Mouse (Mus musculus): ENCODE results near the gene Fndc3b.

Fndc3b gene

DNA sequence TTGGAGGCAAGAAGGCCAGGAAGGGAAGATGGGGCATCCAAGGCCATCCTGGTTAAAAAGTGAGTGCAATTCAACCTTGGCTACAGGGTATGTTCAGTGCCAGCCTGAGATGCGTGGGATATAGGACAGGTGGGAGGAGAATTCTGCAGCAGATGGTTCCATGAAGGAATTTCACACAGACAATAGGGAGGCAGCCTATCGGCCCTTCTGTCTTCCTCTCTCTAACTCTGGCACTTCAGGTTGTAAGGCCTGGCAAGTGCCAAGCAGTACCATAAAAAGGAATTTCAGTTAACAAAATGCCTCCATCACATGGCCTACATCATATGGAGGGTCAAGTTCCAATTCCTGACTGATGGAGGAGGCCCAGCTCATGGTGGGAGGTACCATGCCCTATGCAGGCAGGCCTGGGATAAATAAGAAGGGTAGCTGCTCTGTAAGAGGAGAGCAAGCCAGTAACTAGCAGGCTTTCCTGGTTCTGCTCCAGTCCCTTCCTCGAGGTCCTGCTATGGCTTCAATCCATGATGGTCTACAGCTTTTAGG, 155.6 kb downstream of the Fndc3b start:
- DNase-seq (ENCODE audit: low read depth): no peak

- DNase-seq (ENCODE audit: low read depth): no peak
Observed at GRCm38 (mm10) chr3:27554325-27554724, 156.8 kb downstream of the Fndc3b start.

- DNase-seq (ENCODE audit: low read depth): no peak
Observed at GRCm38 (mm10) chr3:27553781-27554180, 157.3 kb downstream of the Fndc3b start.

DNA sequence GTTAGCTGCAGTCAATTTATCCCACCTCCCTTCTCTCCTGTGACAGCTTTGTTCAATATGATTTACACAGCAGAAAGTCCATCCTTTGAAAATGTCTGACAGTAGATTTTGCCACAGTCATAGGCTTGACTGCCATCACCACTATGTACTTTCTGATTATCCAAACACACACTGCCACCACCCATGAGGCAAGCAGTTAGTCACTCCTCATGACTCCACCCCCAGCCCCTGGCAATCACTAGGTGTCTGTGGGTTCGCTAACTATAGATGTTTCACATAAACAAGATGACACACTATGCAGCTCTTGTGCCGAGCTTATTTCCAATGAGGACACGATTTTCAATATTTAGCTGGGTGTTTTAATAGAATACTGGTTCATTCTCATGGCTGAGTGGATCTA, 160.1 kb downstream of the Fndc3b start:
- DNase-seq (ENCODE audit: low read depth): no peak

DNA sequence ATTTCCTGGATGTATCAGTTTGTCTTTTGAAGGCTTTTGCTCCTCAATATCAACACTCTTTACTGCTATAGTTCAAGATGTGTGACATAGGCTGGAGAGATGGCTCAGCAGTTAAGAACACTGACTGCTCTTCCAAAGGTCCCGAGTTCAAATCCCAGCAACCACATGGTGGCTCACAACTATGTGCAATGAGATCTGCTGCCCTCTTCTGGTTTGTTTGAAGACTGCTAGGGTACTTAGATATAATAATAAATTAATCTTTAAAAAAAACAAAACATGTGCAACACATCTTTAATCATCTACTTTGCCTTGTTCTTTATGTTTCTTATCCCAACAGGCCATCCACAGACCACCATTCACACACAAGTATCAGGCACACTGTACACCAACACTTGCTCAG, 160.7 kb downstream of the Fndc3b start:
- peak; percentile 30 for DNase-seq (ENCODE audit: low read depth)

GRCm38 (mm10) chr3:27545651-27546050, 165.5 kb downstream of the Fndc3b start:
- DNase-seq (ENCODE audit: low read depth): no peak

DNA sequence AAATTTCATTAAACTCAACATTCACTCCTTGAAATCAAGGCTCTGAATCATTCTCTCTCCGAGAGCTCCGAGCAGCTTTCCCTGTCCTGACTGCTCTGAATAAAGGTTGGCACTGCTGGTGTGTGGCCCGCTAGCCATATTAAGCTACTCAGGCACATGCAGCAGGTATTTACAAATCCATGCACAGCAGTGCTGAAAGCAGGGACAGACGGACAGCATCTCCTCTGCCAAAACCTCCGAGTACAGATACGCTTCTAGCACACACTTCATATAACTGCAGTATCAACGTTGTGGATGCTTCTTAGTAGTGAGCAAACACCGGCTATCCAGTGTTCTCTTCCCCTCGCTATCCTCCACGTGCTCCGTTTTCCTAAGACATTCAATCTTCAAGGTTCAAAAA, 167.0 kb downstream of the Fndc3b start:
- DNase-seq (ENCODE audit: low read depth): no peak

DNA sequence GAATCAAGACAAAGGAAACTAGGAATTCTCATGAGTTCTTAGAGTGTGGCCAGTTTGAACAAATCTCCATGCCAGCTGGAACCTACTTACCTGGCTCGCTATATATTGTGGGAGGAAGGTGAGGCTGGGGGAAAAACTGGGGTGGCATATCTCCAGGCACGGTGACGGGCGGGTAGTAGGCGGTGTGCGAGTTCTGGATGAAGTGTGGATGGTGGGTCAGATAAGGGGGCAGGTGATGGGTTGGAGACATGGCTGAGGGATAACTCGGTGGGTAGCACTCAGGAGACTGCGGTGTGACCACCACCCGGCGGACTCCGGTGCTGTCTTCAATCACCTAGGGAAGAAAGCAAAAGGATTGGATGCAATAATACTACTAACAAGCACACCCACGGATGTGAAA, 169.3 kb downstream of the Fndc3b start:
- DNase-seq (ENCODE audit: low read depth): no peak

DNA sequence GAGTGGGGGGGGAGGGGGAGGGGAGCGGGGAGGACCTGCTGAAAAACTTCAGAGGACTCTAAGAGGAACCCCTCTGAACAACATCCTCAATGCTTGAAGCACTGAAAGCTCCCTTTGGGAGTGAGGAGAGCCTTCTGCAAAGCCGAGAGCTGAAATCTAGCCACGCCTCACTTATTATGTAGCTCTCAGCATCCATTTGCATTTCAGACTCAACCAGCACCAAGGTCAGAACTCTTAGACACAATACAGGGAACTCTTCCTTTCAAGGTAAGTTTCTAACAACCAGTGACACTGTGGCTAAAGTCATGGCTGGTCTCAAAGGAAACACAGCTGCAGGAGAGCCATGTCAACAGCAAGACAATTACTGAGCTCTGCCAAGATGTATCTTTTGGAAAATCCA, 169.9 kb downstream of the Fndc3b start:
- DNase-seq (ENCODE audit: low read depth): no peak

DNA sequence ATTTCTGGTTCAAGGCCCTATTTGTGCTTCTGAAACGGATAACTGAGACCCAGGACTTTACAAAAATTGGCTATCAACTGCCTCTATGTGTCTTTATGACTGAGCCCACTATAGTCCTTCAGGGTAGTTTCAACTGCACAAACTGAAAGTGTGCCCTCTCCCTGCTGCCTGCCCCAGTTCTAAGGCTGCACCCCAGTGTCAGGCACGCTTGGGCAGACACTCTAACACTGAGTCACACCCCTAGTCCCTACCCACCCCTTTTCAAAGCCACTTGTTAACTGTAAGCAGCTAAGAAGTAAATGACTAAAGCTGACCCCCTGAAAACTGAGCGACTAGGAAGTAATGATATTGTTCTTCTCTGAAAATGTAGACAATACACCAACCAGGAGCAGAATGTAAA, 176.9 kb downstream of the Fndc3b start:
- DNase-seq (ENCODE audit: low read depth): no peak

DNA sequence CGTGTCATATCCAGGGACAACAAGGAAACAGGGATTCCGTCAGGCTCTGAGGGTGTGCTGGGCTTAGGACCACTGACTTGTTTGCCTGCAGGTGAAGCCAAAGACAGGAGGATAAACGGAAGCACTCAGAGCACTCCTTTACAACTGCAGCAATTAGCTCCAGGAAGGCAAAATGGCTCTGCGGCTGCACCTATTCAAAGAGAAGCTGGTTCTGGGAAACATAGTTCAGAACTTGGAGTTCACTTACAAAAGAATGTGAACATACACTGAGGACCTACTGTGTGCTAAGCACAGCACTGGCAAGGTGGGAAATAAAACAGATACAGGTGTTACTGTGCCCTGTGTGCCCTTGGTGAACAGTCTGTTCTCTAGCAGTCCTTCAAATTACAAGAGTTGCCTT, 177.4 kb downstream of the Fndc3b start:
- DNase-seq (ENCODE audit: low read depth): no peak

DNA sequence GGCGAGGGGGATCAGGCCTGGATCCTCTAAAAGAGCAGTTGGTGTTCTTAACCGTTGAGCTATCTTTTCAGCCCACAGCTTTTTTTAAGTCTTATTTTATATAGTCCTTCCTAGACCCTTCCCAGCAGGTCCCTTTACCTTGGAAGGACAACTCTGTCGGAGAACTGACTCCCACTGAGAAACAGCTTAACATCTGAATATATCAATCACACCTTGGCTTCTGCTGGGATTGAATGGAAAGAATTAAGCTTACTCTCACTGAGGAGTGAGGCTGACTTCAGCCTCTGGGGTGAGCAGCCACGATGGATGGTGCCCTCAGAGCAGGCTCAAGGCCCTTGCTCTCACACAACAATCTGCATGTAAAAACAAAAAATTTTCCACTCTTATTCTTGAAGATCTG, 179.1 kb downstream of the Fndc3b start:
- no peak for DNase-seq (ENCODE audit: low read depth)

DNA sequence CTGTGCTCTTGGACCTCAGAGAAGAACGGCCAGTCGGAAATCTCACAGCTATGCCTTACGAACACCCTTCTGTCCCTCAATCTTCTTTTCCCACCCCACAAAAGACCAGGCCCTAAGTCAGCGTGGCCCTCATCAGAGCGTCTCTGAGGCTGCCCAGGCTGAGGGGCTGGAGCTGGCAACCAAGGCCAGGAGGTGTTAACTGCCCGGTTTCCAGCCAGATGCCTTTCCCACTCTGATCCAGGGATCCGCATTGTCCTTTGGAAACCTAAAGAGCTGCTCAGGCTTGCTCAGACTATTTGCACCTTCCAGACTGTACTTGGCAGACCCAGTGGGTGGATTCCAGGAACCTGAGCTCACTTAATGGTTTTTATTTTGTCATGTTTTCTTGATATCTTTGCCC, 180.7 kb downstream of the Fndc3b start:
- peak; percentile 41 for DNase-seq (ENCODE audit: low read depth)

DNA sequence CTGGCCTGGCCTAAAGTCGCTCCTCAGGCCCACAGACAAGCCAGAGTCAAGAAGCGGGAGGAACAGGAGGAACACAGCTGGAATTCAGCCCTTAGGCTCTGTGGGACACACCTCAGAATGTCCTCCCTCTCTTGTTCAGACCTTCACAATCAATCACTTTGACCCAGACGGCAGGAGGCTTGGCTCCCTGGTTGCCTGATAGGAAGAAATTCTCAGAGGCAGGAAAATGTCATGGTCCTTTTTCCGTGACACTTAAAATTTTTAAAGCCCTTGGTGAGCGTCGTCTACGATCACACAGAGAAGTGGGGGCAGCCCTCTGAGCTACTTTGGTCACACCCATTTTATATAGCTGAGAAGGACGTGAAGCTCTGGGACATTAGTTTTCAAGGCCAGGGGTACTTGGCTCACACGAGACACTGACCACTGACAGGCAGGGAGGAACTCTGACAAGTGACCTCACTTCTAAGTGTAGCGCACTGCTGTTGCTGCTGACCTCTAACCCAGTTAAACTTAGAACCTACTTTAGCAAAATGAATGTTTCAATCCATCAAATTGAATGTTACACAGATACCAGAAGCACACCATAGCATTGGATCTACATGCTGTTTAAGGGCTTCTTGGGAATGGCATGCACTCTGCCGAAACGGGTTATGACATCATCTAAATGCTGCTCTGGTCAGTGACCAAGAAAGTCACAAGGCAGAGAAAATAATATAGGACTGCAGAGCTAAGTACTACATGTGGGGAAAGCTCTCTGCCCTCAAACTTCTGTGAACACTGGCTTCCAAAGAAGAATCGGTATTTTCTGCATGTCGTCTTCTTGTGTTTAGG, 181.7 kb downstream of the Fndc3b start:
- peak; percentile 16 for DNase-seq (ENCODE audit: low read depth)

DNA sequence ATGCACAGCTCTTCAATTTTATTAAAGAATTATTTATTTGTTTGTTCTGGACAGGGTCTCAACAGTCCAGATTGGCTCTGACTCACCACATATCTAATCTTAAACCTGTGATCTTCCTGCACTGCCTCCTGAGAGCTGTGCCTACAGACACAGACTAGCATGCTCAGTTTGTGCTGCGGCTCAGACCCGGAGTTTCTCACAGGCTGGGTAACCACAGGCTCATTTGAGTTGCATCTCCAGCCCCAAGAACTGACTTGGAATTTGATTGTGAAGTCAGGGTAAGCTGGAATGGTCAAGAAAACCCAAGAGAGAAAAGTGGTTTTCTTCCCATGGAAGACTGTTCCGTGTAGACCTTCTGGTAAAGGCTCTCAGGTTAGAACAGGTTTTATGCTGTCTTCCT, 184.1 kb downstream of the Fndc3b start:
- no peak for DNase-seq (ENCODE audit: low read depth)

GRCm38 (mm10) chr3:27523176-27523936, 187.8 kb downstream of the Fndc3b start:
- DNase-seq (ENCODE audit: low read depth): no peak

DNA sequence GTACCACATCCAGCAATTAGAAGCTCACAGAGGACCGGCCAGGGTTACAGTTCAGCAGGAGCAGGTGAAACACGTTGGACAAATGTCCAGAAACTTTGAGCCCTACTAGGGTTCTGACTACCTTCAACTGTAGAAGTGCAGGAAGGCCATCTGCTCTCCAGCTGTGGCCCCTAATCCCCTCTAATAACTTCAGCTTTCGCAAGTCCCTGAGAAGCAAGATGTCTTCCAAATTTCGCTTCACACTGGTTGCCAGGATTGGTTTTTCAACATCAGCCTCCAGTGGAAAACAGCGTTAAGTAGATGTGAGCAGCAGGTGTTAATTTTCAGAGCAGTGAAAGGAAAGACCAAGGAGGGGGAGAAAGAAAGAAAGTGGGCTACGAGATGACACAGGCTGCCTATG, 190.7 kb downstream of the Fndc3b start:
- DNase-seq (ENCODE audit: low read depth): no peak

- DNase-seq (ENCODE audit: low read depth): no peak
Observed at GRCm38 (mm10) chr3:27519481-27519880, 191.6 kb downstream of the Fndc3b start.

GRCm38 (mm10) chr3:27518935-27519334, 192.2 kb downstream of the Fndc3b start:
- DNase-seq (ENCODE audit: low read depth): no peak

- DNase-seq (ENCODE audit: low read depth): no peak
Observed at GRCm38 (mm10) chr3:27516536-27516935, 194.6 kb downstream of the Fndc3b start.

- no peak for DNase-seq (ENCODE audit: low read depth)
Observed at GRCm38 (mm10) chr3:27511765-27512164, 199.3 kb downstream of the Fndc3b start.

DNA sequence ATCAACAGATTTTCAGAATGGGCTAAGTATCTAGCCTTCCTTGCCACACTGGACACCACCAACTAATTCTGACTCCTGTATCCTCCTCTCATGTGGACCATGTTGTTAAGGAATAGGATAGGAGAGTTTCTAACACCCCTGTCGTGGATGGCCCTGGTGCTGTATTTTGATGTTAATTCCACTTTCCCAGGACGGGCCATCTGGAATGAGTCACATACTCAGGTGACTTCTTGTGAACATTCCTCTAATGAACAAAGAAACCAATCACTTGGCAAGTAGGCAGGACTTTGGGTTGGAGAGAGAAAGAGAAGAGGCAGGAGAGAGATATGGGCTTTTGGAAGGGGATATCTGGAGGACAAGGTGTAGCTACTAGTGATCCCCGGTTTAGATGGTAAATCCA, 204.2 kb downstream of the Fndc3b start:
- DNase-seq (ENCODE audit: low read depth): no peak

DNA sequence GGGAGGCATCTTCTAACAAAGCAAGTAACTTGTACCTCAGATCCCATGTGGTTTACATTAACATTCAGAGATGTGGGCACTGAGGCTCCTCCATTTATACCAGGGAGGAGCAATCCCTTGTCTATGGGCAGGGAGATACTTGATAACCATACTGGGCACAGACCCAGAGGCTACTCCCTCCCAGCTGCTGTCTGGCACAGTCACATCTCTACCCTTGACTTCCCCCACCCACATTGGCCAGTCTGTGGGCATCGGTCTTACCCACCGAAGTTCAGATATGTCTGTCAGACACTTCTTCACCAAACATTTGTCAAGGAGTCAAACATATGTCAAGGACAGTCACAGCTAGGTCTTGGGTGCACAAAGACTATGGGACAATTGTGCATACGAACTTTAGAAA, 205.5 kb downstream of the Fndc3b start:
- no peak for DNase-seq (ENCODE audit: low read depth)
